Mouse (Mus musculus) bone marrow, adult 2 months (tissue): ENCODE measurements around the gene Lingo2.

Source experiments
- CTCF ChIP-seq: fragments of 200-500 bp; IDR thresholded peaks from 2 replicates; pipeline ENCODE4 v1.5.1; 2011; ENCODE audit warnings: low read length, control low read depth; ENCODE audit not compliant: control insufficient read depth, insufficient read depth
- POLR2A ChIP-seq: fragments of 200-500 bp; IDR thresholded peaks from 2 replicates; pipeline ENCODE4 v1.6.1; 2011; ENCODE audit warnings: low read depth, mild to moderate bottlenecking, control low read depth, low read length, borderline replicate concordance; ENCODE audit not compliant: control insufficient read depth

DNA sequence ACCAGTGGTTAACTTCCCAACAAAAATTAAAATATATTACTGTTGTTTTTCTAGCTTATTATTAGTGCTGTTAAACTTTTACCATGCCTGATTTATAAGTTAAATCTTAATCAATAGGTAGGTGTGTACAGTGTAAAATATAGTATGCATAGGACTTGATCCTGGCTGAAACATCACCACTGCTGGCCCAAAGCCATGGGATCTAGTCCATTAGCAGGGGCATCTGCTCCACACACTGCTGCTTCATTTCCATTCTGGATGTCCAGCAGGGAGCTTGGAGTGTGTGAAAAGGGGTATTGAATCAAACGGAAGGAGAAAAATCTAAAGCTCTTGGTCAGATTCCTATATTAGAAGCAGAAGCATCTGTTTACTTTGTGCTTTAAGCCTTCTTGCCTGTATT is 1248.9 kb downstream of the Lingo2 start:
- TF ChIP-seq POLR2A (no peak), CTCF (no peak)
